Mouse (Mus musculus) C2C12 (cell line): Measurements from ENCODE around the gene Gm20388. TPM values are rescaled to one million over a fixed set of nuclear protein-coding genes. Genes with fewer than 3 reads are reported as not detected.
A peak's percentile ranks its signal among the peaks of the same experiment; 100 is the strongest.

Source experiments
- H3K27me3 ChIP-seq: one replicate; pipeline ENCODE4 v1.6.1; 2011; ENCODE audit not compliant: control insufficient read depth, insufficient read depth, insufficient read length
- H3K36me3 ChIP-seq: one replicate; pipeline ENCODE4 v1.6.1; 2011; ENCODE audit not compliant: control insufficient read depth, insufficient read depth
- H3K4me3 ChIP-seq: one replicate; pipeline ENCODE4 v1.5.1; 2011; ENCODE audit warnings: mild to moderate bottlenecking, control low read depth; ENCODE audit not compliant: poor library complexity, insufficient read depth, severe bottlenecking
- H3K79me2 ChIP-seq: one replicate; pipeline ENCODE4 v1.6.1; 2011; ENCODE audit not compliant: control insufficient read depth, insufficient read depth
- H3K79me3 ChIP-seq: one replicate; pipeline ENCODE4 v1.6.1; 2011; ENCODE audit warnings: low read depth, control low read depth
- H3ac ChIP-seq: one replicate; pipeline ENCODE3; 2011; ENCODE audit warnings: low read depth; ENCODE audit not compliant: control insufficient read depth, insufficient read length
- CEBPB ChIP-seq: IDR thresholded peaks from one replicate; pipeline ENCODE4 v1.6.1; 2011; ENCODE audit warnings: low read depth, mild to moderate bottlenecking, control low read depth, moderate library complexity
- CTCF ChIP-seq: IDR thresholded peaks from one replicate; pipeline ENCODE4 v1.5.1; 2011; ENCODE audit not compliant: control insufficient read depth, insufficient read depth, insufficient read length
- FOSL1 ChIP-seq: IDR thresholded peaks from one replicate; pipeline ENCODE4 v1.8.0; 2011; ENCODE audit warnings: mild to moderate bottlenecking, low read length; ENCODE audit not compliant: poor library complexity, insufficient read depth, severe bottlenecking
- MAX ChIP-seq: IDR thresholded peaks from one replicate; pipeline ENCODE4 v1.6.1; 2011; ENCODE audit warnings: mild to moderate bottlenecking, control low read depth
- MYOD1 ChIP-seq: IDR thresholded peaks from one replicate; pipeline ENCODE4 v1.6.1; 2011; ENCODE audit warnings: low read depth; ENCODE audit not compliant: control insufficient read depth, insufficient read length
- MYOG ChIP-seq: IDR thresholded peaks from one replicate; pipeline ENCODE4 v1.6.1; 2011; ENCODE audit not compliant: control insufficient read depth, insufficient read length; ENCODE audit errors: extremely low read depth
- USF1 ChIP-seq: IDR thresholded peaks from one replicate; pipeline ENCODE4 v1.6.1; 2011; ENCODE audit warnings: low read depth, mild to moderate bottlenecking, control low read depth, moderate library complexity
- polyA plus RNA-seq: library from polyadenylated mRNA; unstranded; fragments of >200 nt; fragmentation: generic; extraction: Trizol; gene quantifications from one replicate; pipeline ENCODE4 v1.2.1, GENCODE M21; 2012; ENCODE audit warnings: missing spikeins

The Gm20388 gene
- polyA plus RNA-seq, 1 experiment = 15.0 TPM

DNA sequence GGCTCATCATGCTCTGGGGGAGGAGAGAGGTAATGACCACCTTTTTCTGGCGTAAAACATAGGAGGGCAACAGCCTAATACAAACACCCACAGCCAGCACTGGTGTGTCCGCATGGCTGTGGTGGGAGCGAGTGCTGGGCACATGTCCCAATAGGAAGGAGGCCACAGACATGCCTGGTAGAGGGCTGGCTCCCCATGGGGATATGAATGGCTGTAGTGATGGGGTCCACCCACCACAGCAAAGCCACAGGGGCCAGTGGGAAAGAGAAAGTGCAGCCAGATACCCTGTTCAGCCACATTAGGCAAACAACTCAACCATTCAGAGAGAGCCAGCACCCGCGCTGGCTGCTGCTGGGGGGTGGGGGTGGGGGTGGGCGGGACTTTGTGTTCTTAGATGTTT lies 574.5 kb downstream of the Gm20388 start:
- Histone ChIP-seq H3K79me3 (peaks cover 3% of the 10 kb centered on the region), H3K79me2 (peaks cover 10% of the 10 kb centered on the region), H3K27me3 (no peaks in the 10 kb centered on the region), H3ac (no peak overlapping the region), H3K36me3 (no peaks in the 10 kb centered on the region), H3K4me3 (no peak overlapping the region)
- TF ChIP-seq MYOD1 (no peak), USF1 (no peak), MYOG (no peak), CTCF (no peak), CEBPB (no peak), FOSL1 (no peak), MAX (no peak)

- peaks cover 17% of the 10 kb centered on the region for H3K79me2 ChIP-seq
- H3K79me3 ChIP-seq = peaks cover 4% of the 10 kb centered on the region
- TF ChIP-seq MYOD1 (no peak), FOSL1 (no peak), MYOG (no peak), MAX (no peak), USF1 (no peak), CEBPB (no peak), CTCF (no peak)
- no peaks in the 10 kb centered on the region for H3K27me3 ChIP-seq
- H3K36me3 ChIP-seq = no peaks in the 10 kb centered on the region
- H3ac ChIP-seq = no peak overlapping the region
- no peak overlapping the region for H3K4me3 ChIP-seq
Measured at GRCm38 (mm10) chr8:120485551-120486476, 575.2 kb downstream of the Gm20388 start.

GRCm38 (mm10) chr8:120486477-120487376 lies 576.1 kb downstream of the Gm20388 start:
- Histone ChIP-seq H3ac (peak overlapping the region; percentile 84), H3K27me3 (no peaks in the 10 kb centered on the region), H3K4me3 (peak overlapping the region; percentile 55), H3K79me2 (peaks cover 26% of the 10 kb centered on the region), H3K79me3 (peaks cover 8% of the 10 kb centered on the region), H3K36me3 (no peaks in the 10 kb centered on the region)
- TF ChIP-seq FOSL1 = no peak
- TF ChIP-seq CEBPB = no peak
- TF ChIP-seq CTCF = no peak
- no peak for TF ChIP-seq MYOD1
- TF ChIP-seq USF1 = no peak
- no peak for TF ChIP-seq MYOG
- no peak for TF ChIP-seq MAX

GRCm38 (mm10) chr8:120487377-120487728 lies 576.7 kb downstream of the Gm20388 start:
- H3K27me3 ChIP-seq = no peaks in the 10 kb centered on the region
- H3K79me2 ChIP-seq = peaks cover 33% of the 10 kb centered on the region
- H3K4me3 ChIP-seq = peak overlapping the region; percentile 55
- TF ChIP-seq CTCF (no peak), MAX (no peak), FOSL1 (no peak), MYOG (no peak), USF1 (no peak), CEBPB (no peak), MYOD1 (no peak)
- peak overlapping the region; percentile 84 for H3ac ChIP-seq
- peaks cover 8% of the 10 kb centered on the region for H3K79me3 ChIP-seq
- H3K36me3 ChIP-seq = no peaks in the 10 kb centered on the region

DNA sequence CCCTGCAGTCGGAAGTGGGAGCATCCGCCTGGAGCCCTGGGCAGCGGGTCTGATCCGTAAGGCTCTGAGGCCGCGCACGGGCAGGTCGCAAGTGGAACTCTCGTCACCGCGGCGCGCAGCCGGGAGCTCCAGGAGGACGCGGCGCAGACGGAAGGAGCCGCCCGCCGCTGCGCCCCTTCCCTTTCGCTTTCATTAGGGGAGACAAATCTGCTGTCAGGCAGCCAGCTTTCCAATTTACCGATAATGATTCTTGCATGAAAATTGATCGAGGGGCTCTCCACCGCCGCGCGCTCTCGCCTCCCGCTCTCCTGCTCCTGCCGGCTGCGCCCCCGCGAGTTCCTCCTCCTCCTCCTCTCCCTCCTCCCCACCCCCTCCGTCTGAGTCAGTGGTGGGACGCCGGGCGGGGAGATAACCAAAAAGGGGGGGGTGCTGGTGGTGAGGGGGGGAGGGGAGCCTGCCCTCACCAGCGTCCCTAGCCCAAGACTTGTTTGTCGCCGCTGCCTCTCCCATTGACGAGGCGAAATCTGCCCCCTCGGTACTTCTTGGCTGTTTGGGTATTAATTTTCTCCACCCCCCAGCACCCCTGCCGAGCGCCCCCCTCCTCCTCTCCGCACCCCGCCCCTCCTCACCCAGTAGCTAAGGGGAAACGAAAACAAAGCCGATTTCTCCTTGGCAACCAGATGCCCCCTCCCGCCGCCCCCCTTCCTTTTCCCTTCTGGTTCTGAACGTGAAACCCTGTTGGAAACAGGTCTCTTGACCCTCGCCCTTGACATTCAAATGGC lies 577.3 kb downstream of the Gm20388 start:
- TF ChIP-seq MAX = no peak
- no peak for TF ChIP-seq USF1
- TF ChIP-seq CEBPB = no peak
- peaks cover 38% of the 10 kb centered on the region for H3K79me2 ChIP-seq
- no peaks in the 10 kb centered on the region for H3K27me3 ChIP-seq
- H3K79me3 ChIP-seq = peaks cover 8% of the 10 kb centered on the region
- H3ac ChIP-seq = peak overlapping the region; percentile 84
- peak overlapping the region; percentile 55 for H3K4me3 ChIP-seq
- H3K36me3 ChIP-seq = no peaks in the 10 kb centered on the region
